Mouse (Mus musculus): ENCODE results near the gene Ankar. TPM values are rescaled to one million over a fixed set of nuclear protein-coding genes. Genes with fewer than 3 reads are reported as not detected.

Gene Ankar
- polyA plus RNA-seq, 1 experiment from 2014 or later, result not detected

Other genes with a start within 250 kb of the Ankar start
- gene March4, start 163.6 kb downstream of the Ankar start, polyA plus RNA-seq (2014; fragmentation: Nextera tagmentation; extraction: Ambion mirVana), result 0.17 and 0.42 TPM in 2 replicates
- gene Smarcal1, start 117.3 kb downstream of the Ankar start, polyA plus RNA-seq (2014; fragmentation: Nextera tagmentation; extraction: Ambion mirVana), result 23.0 and 23.8 TPM in 2 replicates
- 2,077 and 2,336 TPM in 2 replicates for gene Rpl37a, start 10.7 kb upstream of the Ankar start, polyA plus RNA-seq (2014; fragmentation: Nextera tagmentation; extraction: Ambion mirVana)
- gene Igfbp2, start 123.9 kb upstream of the Ankar start, polyA plus RNA-seq (2014; fragmentation: Nextera tagmentation; extraction: Ambion mirVana), result 446 and 451 TPM in 2 replicates
- 131 and 138 TPM in 2 replicates for gene Igfbp5, start 174.3 kb upstream of the Ankar start, polyA plus RNA-seq (2014; fragmentation: Nextera tagmentation; extraction: Ambion mirVana)